Mouse (Mus musculus): ENCODE results near the gene Wipi2.

DNA sequence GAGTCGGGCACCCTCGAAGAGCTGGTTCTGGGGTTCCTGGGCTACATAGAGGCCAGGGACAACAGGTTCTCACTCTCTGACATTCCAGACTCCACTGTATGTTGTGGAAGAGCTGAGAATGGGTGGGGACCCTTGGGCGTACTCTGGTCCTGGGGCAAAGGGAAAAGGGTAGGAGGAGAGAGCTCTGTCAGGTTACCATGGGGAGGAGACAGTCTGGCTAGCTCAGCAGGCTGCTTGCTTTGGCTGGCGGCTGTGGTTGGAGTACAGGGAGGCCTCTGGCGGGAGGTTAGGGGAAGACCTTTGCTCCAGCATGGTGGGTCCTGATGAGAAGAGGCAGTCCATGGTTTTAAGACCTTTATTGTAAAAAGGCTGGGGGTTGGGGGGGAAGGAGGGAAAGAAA, 12.6 kb downstream of the Wipi2 start:
- TF ChIP-seq CTCF (IDR thresholded peaks at IDR 0.05; ENCODE audit: low read depth, low read length) (no peak), POLR2A (IDR thresholded peaks at IDR 0.05; ENCODE audit: borderline replicate concordance, low read depth, low read length) (no peak)
